Mouse (Mus musculus) thymus, postnatal 25 days (tissue): ENCODE measurements around the gene Sf3b3.
A peak's percentile ranks its signal among the peaks of the same experiment; 100 is the strongest.
"Not testable (repeated sequence)": the region's sequence is repeated elsewhere in the genome, so short reads cannot be mapped to it uniquely, and the experiment has no call there.

Experiments
- DNase-seq: peaks from one replicate; pipeline ENCODE4 v3.0.0; 2022

The Sf3b3 gene

DNA sequence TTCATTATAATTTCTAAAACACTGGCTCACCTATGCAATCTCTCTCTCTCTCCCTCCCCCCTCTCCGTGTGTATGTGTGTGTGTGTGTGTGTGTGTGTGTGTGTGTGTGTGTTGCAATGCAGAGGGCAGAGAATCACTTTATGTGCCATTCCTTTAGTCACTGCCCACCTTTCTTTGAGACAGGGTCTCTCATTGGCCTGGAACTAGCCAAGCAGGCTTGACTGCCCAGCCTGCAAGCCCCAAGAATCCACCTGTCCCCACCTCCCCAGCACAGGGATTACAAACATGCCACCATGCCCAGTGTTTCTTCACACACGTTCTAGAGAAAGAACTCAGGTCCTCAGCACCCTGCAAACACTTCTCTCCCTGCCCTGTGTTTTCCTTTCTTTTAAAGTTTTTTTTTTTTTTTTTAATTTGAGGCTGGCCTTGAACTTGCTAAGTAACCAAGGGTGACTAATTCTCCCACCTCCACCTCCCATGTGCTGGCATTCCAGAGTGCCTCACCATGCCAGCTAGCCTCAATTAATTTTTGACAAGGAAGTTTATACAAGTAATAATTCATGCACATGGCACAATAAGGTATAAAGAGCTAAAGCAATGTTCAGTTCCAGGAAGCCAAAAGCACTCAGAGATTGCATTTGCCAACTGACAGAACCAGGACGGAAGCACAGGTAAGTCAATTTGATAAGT, 41.6 kb downstream of the Sf3b3 start:
- no peak for DNase-seq

DNA sequence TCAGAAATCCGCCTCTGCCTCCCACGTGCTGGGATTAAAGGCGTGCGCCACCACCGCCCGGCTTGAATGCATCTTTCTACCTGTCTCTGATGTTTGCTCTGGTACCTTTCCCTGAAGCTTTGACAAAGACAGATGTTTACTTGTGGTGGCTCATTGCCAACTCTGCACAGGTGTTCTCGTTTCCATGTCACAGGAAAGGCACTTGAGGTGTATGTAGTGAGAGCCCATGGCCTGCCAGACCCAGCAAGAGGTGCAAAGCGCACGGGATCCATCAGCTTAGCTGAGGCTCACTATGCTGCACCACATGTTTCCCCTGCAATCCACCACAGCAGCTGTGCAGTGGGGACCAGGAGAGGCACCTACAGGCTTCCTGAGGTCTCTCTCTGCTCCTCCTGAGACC, 42.7 kb downstream of the Sf3b3 start:
- DNase-seq, result peak; percentile 47

DNA sequence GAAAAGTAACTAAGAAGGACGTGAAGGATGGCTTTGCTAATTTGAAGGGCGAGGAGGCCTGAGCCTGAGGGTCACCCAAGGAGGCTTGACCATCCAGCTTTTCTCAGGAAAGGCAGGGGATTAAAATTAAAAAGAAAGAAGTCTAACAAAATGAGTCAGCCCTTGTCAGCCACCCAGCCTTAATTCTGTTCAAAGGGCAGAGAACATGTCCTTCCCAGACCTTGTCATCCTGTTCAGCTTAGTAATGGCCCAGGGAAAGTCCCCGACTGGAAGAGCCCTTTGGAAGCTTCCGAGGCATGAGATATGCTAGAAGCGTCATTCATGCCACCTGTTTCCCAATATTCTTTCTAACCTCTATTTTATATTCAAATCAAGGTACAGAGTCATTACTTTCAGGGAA, 43.6 kb downstream of the Sf3b3 start:
- no peak for DNase-seq

DNA sequence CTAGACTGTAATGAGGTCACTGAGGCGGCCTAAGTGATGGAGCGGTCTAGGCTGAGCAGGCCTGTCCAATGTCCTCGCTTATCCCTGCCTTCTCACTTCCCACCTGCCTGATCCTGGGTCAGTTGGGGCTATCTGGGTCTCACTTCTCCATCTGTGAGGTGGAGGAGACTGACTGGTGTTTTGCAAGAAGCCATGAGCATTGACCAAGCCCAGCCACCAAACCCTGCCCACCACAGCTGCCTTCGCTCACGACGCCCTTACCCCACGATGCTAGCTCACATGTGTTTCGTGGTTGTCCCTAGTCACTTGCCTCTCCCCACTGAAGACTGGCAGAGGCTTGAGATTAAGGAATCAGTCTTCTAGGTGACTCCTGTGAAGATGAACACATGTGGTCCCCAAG, 49.5 kb downstream of the Sf3b3 start:
- no peak for DNase-seq

- DNase-seq, result no peak
Measured at GRCm38 (mm10) chr8:110794363-110794965, 52.1 kb downstream of the Sf3b3 start.

- DNase-seq, result no peak
Measured at GRCm38 (mm10) chr8:110793936-110794335, 52.7 kb downstream of the Sf3b3 start.

DNA sequence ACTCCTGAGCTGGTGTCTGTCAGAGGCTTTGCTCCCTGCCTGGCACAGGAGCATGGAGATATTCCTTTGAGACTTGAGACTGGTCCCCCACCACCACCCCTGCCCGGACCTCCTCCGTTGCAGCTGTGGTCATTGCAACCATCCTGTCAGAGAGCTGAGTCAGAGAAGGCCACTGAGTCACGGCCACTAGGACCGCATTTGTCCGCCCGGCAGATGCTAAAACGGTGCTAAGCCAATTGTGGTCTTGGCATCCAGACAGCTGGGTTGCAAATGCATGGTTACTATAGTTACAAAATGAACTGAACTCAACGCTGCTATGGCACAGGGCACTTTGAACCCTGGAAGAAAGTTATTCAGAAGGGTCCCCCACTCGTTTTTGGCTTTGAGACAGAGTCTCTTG, 53.1 kb downstream of the Sf3b3 start:
- no peak for DNase-seq

GRCm38 (mm10) chr8:110792574-110793200, 53.9 kb downstream of the Sf3b3 start:
- DNase-seq, result no peak

GRCm38 (mm10) chr8:110791164-110791563, 55.4 kb downstream of the Sf3b3 start:
- DNase-seq, result no peak

DNA sequence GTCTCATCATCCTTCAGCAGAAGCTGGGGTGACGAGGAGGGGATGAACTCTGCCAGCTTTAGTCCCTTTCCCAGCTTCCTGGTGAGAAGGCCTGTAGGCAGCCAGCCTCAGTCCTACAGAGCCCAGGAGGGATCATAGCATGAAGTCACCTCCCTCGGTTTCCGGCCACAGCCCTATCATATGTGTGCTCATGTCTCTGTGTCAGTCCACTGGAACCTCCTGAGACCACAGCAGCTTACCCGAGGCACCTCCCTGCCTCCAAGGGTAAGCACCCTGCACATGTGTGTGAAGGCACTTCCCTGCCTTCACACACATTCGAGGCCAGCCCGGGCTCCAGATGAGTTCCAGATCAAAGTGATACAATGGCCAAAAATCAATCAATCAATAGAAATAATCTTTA, 56.3 kb downstream of the Sf3b3 start:
- DNase-seq, result no peak

DNA sequence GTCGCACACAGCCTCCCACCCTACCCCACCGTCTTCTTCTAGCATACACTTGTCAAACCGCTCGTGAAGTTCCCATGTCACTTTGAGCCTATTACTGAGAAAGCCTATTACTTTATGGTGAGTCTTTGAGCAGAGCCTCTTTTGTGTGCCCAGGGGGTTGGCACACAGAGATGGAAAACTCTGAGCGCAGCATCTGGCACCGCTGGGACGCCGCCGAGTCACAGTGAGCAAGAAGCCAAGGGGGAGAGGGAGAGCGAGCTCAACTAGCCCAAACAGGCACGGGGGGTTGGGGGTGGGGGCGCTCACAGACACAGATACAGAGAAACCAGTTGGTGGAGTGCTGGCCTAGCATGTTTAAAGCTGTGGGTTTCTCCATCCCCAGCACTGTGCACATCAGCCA, 57.0 kb downstream of the Sf3b3 start:
- DNase-seq, result no peak

DNA sequence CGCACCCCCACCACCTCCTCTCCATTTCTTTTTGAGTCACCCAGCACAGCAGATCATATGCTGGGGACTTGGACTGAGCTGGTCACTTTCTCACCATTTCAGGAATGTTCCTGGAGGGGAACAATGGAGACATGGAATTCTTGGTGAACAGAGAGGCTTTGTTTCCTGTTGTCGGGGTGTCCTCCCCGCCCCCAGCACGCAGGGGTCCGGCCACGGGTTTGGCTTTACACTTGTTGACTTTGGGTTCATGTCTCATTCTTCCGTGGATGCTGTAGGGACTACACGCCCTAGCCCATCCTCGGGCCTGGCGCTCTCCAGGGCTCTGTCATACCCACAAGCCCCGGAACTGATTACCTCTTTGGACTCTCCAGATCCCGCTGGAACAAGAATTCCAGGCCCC, 57.6 kb downstream of the Sf3b3 start:
- DNase-seq, result no peak

GRCm38 (mm10) chr8:110787411-110787954, 59.1 kb downstream of the Sf3b3 start:
- DNase-seq, result no peak

DNA sequence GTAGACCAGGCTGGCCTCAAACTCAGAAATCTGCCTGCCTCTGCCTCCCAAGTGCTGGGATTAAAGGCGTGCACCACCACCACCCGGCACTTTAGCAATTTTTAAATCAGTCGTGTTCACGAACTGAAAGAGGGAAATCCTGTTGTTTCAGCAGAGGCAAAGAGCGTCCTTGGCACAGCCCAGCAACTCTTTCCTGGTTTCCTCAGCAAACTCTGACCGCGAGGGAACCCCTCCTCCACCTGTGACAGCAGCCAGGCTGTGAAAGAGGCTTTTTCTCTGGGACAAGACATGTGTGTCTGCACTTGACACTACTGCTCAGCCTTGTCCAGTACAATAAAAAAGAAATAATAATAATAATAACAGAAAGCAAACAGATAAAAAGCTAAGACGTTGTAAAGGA, 59.7 kb downstream of the Sf3b3 start:
- DNase-seq, result no peak

DNA sequence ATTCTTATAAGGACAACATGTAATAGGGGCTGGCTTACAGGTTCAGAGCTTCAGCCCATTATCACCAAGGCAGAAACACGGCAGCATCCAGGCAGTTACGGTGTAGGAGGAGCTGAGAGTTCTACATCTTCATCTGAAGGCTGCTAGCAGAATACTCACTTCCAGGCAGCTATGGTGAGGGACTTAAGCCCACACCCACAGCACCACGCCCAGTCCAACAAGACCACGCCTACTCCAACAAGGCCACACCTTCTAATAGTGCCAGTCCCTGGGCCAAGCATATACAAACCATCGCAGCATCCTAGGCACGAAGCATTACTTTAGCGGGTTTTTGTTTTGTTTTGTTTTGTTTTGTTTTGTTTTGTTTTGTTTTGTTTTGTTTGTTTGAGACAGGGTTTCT, 60.1 kb downstream of the Sf3b3 start:
- not testable (repeated sequence) for DNase-seq

GRCm38 (mm10) chr8:110785366-110785765, 61.2 kb downstream of the Sf3b3 start:
- DNase-seq, result no peak

- DNase-seq, result no peak
Measured at GRCm38 (mm10) chr8:110779924-110780718, 66.5 kb downstream of the Sf3b3 start.

DNA sequence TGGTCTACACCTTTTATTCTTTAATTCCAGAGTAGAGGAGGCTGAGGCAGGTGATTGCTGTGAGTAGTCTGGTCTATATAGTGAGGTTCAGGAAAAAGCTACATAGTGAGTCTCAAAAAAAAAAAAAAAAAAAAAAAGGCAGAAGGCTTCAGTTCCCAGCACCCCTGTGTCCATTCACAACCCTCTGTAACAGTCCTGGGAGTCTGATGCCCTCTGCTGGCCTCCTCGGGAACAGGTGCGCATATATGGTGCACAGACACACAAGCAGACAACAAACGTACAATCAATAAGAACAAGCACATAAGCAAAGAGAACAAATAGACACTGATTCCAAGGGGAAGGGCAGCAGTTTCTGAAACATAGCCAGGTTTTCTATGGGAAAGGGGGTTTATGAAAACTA, 70.3 kb downstream of the Sf3b3 start:
- DNase-seq, result no peak

DNA sequence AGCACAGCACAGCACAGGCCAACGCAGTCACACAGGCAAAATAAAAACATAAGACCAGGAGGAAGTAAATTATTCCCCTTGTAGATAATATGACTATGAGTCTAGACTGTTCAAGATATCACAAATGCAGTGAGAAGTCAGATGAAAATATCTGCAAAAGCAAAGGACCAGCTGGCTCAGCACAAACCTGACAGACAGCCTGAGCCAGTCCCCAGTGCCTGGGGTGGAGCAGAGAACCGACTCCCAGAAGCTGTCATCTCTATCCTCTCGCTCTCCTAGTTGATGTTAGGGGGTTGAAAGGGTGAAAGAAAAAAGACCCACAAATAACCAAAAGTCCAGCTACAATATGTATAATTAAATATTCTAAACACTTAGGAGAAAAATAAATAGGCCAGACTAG, 70.9 kb downstream of the Sf3b3 start:
- DNase-seq, result no peak

DNA sequence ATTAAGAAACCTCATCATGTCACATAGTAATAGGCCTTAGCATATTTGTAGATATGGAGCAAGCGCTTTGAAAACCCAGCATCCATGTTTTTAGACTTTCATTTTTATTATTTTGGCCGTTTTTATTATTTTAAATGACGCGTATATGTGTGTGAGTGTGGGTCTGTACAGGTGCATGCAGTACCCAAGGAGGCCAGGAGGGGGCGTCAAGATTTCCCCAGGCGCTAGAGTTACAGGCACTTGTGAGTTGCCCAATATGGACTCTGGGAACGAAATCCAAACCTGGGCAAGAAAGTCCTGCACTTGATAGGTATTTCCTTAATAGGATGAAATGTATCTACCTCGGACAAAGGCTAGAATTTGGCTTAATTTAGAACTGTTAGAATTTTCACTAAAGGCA, 71.3 kb downstream of the Sf3b3 start:
- peak; percentile 11 for DNase-seq

DNA sequence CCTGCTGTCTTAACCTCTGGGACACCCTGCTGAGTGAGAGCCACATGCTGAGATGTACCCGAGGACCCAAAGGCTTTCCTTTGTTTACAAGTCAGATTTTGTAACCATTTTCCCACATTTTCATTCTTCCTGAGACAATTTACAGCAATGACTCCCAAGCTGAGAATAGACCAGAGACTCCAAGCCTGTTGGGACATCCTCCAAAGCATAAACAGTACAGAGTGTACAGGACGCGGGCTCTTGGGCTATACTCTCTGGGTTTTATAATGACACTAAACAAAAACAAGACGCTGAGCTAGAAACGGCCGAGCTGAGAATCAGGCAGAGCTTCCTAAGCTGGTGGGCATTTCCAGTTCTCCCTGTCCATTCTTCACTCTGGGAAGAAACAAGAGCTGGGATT, 71.9 kb downstream of the Sf3b3 start:
- DNase-seq, result no peak

DNA sequence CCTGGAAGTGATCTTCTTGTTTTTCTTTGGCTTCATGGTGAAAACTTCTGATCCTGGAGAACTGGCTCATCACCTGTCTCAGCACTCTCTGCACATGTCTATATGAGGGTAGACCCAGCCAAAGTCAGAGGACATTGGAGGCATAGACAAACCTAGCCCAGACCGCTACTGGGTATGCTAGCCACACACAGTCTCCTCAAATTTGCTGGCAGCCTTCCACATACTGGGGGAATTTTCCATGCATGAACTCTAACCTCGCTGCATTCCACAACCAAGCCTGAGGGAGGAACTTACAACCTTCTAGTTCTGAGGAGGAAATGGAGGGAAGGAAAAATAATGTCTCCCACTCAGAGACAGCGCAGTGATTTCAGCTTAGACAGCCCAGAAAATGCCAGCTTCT, 72.5 kb downstream of the Sf3b3 start:
- no peak for DNase-seq

DNA sequence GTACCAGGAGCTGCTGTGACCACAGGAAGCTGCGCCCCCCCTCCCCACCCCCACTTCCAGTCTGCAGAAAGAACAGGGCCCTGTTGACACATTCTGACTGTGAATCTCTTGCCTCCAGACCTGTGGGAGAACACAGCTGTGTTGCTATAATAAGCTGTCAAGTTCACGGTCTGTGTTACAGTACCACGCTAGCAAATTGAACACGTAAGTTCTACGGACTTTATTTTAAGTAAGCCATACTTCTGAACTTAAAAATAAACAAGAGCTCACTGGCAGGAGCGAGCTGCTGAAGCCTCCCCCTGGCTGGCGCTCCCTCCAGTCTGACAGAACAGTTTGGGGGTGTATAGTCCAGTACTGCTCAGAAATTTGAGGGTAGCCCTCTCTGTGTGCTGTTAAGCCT, 74.1 kb downstream of the Sf3b3 start:
- no peak for DNase-seq

GRCm38 (mm10) chr8:110767261-110767660, 79.3 kb downstream of the Sf3b3 start:
- no peak for DNase-seq
